Mouse (Mus musculus) hindbrain, embryonic 12.5 days (tissue): ENCODE measurements around the gene Tbc1d14. TPM values are rescaled to one million over a fixed set of nuclear protein-coding genes. Genes with fewer than 3 reads are reported as not detected.

Experiments
- ATAC-seq: fragments of 200-750 bp; cut with Nextera tagmentation; 2 replicates; pipeline ENCODE4 v1.8.0; 2017; ENCODE audit warnings: moderate TSS enrichment; ENCODE audit not compliant: low FRiP score
- H3K27ac ChIP-seq: fragments of 300-500 bp; sonication (generic); 2 replicates; pipeline ENCODE4 v1.5.1; 2016; ENCODE audit warnings: mild to moderate bottlenecking
- H3K27me3 ChIP-seq: fragments of 300-500 bp; sonication (generic); 2 replicates; pipeline ENCODE4 v1.6.1; 2016; ENCODE audit warnings: mild to moderate bottlenecking
- H3K36me3 ChIP-seq: fragments of 300-500 bp; sonication (generic); 2 replicates; pipeline ENCODE4 v1.6.1; 2016; ENCODE audit warnings: mild to moderate bottlenecking
- H3K4me1 ChIP-seq: fragments of 300-500 bp; sonication (generic); 2 replicates; pipeline ENCODE4 v1.6.1; 2016
- H3K4me2 ChIP-seq: fragments of 300-500 bp; sonication (generic); replicated peaks from 2 replicates; pipeline ENCODE4 v1.6.1; 2016; ENCODE audit warnings: mild to moderate bottlenecking
- H3K4me3 ChIP-seq: fragments of 300-500 bp; sonication (generic); 2 replicates; pipeline ENCODE4 v1.5.1; 2016; ENCODE audit warnings: mild to moderate bottlenecking
- H3K9ac ChIP-seq: fragments of 300-500 bp; sonication (generic); 2 replicates; pipeline ENCODE4 v1.6.1; 2016; ENCODE audit warnings: mild to moderate bottlenecking, moderate library complexity
- H3K9me3 ChIP-seq: fragments of 300-500 bp; sonication (generic); replicated peaks from 2 replicates; pipeline ENCODE4 v1.6.1; 2016; ENCODE audit warnings: mild to moderate bottlenecking
- WGBS: fragments of 180-500 bp; shearing (Covaris S2); methylation state at CpG from one replicate; pipeline ENCODE4 v1.1.7; 2016; 5-methylcytosine and 5-hydroxymethylcytosine counted together
- polyA plus RNA-seq: library from polyadenylated mRNA; unstranded; fragments of >200 nt; fragmentation: Nextera tagmentation; extraction: Ambion mirVana; gene quantifications from 2 replicates; pipeline ENCODE4 v1.2.1, GENCODE M21; 2016

The Tbc1d14 gene
- polyA plus RNA-seq, 1 experiment from 2014 or later: 56.2 TPM

DNA sequence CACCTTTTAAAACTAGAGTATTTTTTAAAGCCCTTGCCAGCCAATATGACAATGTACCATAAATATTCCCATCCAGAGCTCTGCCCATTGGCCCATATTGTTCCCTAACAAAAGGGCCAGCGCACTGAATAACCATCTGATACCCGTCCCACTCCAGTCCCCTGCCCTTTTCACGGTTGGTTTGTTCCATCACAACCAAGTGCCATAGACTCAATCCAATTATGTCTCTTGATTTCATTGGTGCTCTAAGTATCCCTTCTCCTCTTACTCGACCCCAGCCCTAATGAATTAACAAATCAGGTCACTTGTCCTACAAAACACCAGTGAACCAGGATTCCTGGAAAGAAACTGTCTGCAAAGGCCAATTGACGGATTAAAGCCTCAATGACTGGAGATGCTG lies 129.7 kb downstream of the Tbc1d14 start:
- WGBS: 31% methylated on average over 5 of the region's 5 CpGs
- Histone ChIP-seq H3K27me3 (no peaks in the 10 kb centered on the region), H3K4me3 (no peak overlapping the region), H3K4me1 (peaks cover 22% of the 10 kb centered on the region), H3K9ac (no peak overlapping the region), H3K9me3 (no peaks in the 10 kb centered on the region), H3K36me3 (0 out of 2 replicates have a peak, but pooled peaks cover under 1% of the 10 kb centered on the region), H3K27ac (no peak overlapping the region), H3K4me2 (no peak overlapping the region)
- ATAC-seq: no peak

DNA sequence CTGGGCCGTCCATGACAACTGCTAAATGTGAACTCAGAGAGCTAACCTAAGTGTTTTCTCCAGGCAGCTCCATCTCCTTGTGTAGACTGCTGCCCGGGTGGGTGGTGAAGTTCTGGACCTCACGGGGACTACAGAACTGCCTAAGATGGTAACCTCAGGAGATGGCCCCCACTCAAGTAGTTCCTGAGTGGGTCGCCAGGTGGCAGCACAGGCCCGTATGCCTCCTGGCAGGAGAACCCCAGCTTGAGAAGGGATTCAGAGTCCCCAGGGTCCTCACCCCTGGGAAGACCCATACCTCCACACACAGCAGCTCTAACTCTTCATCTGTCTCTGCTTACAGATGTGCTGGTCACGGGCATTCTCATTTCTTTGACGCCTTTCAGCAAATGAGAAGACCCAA lies 130.3 kb downstream of the Tbc1d14 start:
- H3K27ac ChIP-seq: no peak overlapping the region
- peaks cover 22% of the 10 kb centered on the region for H3K4me1 ChIP-seq
- H3K4me3 ChIP-seq: no peak overlapping the region
- no peak for ATAC-seq
- H3K36me3 ChIP-seq: no peaks in the 10 kb centered on the region
- 22% methylated on average over 7 of the region's 7 CpGs for WGBS
- H3K4me2 ChIP-seq: no peak overlapping the region
- H3K27me3 ChIP-seq: no peaks in the 10 kb centered on the region
- H3K9me3 ChIP-seq: no peaks in the 10 kb centered on the region
- no peak overlapping the region for H3K9ac ChIP-seq

DNA sequence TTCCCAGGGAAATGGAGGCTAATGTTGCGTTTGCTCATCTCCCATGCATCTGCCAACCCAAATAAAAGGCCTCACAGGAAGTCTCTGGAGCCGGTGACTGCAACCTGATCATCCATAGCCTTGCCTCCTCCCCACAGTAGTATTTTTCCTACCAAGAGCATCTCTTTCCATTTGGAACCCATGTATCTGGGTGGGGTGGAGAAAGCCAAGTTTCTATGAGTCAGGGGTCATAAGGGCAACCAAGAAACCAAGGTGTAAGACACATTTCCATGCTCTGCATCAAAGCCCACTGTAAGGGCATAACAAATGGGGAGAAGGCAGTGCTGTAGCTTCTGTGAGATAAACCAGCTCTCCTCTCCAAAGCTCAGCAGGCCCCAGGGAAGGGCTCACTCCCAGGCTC lies 131.8 kb downstream of the Tbc1d14 start:
- WGBS: 74% methylated on average over 2 of the region's 2 CpGs

DNA sequence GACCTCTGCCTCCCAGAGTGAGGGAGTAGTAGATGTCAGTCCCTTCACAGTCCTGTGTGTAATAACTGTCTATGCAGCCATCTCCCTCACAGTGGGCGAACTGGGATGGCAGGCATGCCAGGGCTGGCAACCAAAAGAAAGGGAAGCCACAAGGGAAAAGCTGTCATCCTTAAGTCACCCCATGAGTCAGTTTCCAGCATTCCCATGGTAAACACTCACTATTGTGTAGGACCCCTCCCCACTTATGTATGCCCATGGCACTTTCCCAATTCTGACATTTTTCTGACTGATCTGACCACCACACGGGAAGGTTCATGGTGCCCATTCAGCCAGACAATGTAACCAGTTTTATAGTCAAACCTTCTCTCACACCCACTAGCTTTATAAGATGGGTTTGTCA lies 132.4 kb downstream of the Tbc1d14 start:
- WGBS: 74% methylated on average over 2 of the region's 2 CpGs
- peaks cover 13% of the 10 kb centered on the region for H3K4me1 ChIP-seq
- H3K4me3 ChIP-seq: no peak overlapping the region
- no peaks in the 10 kb centered on the region for H3K27me3 ChIP-seq
- H3K27ac ChIP-seq: no peak overlapping the region
- no peaks in the 10 kb centered on the region for H3K9me3 ChIP-seq
- H3K4me2 ChIP-seq: no peak overlapping the region
- H3K36me3 ChIP-seq: no peaks in the 10 kb centered on the region
- H3K9ac ChIP-seq: no peak overlapping the region
- ATAC-seq: no peak

More for the DNA sequence above, 131.8 kb downstream of the Tbc1d14 start:
- H3K4me2 ChIP-seq: no peak overlapping the region
- H3K27ac ChIP-seq: no peak overlapping the region
- H3K4me1 ChIP-seq: peaks cover 19% of the 10 kb centered on the region
- no peak overlapping the region for H3K4me3 ChIP-seq
- no peaks in the 10 kb centered on the region for H3K27me3 ChIP-seq
- H3K36me3 ChIP-seq: no peaks in the 10 kb centered on the region
- no peak overlapping the region for H3K9ac ChIP-seq
- ATAC-seq: no peak
- no peaks in the 10 kb centered on the region for H3K9me3 ChIP-seq

DNA sequence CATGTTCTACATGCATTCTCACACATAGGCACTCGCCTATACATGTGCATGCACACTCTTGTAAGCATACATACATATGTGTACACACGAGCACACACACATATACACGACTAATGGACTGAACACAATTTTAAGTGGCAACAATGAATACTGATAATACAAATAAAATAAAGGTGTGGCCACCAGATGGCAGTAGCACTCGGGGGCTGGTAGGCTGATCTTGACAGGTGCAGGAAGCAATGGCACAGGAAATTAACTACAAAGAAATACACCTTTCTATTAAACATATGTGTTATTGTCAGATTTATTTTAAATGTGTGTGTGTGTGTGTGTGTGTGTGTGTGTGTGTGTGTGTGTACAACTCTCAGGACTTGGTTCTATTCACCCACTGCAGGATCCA lies 134.2 kb downstream of the Tbc1d14 start:
- no peak for ATAC-seq
- H3K9me3 ChIP-seq: no peaks in the 10 kb centered on the region

DNA sequence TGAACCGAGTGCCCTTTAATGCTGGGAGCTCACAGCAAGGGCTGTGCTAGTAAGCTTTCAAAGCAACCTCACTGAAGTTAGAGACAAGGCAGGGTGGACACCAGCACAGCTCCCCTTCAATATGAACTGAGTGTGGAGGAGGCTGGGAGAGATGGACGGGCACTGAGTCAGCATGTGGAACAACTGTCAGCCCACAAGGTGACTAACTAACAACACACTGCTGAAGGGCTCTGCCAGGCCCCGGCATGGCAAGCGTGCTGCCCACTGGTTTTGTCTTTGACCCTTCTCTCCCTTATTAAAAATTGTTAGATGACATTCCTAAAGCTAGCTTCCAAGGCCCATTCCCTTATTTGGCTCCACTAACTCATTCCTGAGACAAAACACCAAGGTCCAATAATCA lies 135.4 kb downstream of the Tbc1d14 start:
- no peaks in the 10 kb centered on the region for H3K27me3 ChIP-seq
- no peak overlapping the region for H3K4me2 ChIP-seq
- no peaks in the 10 kb centered on the region; the same call in 1 of the 2 replicates for H3K4me1 ChIP-seq
- ATAC-seq: no peak
- no peaks in the 10 kb centered on the region for H3K9me3 ChIP-seq
- H3K27ac ChIP-seq: no peak overlapping the region
- WGBS: 83% methylated on average over 4 of the region's 4 CpGs
- no peaks in the 10 kb centered on the region for H3K36me3 ChIP-seq
- H3K9ac ChIP-seq: no peak overlapping the region
- no peak overlapping the region for H3K4me3 ChIP-seq

More for the DNA sequence above, 134.2 kb downstream of the Tbc1d14 start:
- H3K4me2 ChIP-seq: no peak overlapping the region
- H3K4me1 ChIP-seq: peaks cover 4% of the 10 kb centered on the region
- H3K36me3 ChIP-seq: no peaks in the 10 kb centered on the region
- H3K4me3 ChIP-seq: no peak overlapping the region
- no peak overlapping the region for H3K27ac ChIP-seq
- 14% methylated on average over 4 of the region's 4 CpGs for WGBS
- no peaks in the 10 kb centered on the region for H3K27me3 ChIP-seq
- H3K9ac ChIP-seq: no peak overlapping the region

DNA sequence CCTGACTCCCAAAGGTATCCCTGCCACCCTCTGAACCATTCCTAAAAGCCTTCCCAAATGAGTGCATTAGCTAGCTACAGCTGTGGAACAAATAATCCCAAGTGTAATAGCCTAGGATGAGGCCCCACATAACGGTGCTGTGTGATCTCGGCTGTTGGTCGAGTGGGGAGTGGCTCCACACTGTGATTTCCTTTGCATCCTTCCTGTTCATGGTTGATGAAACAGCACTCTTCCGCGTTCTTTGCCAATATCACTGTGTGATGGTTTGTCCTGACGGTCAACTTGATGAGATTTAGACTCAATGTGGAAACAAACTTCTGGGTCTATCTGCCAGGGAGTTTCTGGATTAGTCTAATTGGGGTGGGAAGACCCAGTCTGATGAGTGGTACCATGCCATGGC lies 140.3 kb downstream of the Tbc1d14 start:
- 86% methylated on average over 6 of the region's 6 CpGs for WGBS
- H3K36me3 ChIP-seq: no peaks in the 10 kb centered on the region

DNA sequence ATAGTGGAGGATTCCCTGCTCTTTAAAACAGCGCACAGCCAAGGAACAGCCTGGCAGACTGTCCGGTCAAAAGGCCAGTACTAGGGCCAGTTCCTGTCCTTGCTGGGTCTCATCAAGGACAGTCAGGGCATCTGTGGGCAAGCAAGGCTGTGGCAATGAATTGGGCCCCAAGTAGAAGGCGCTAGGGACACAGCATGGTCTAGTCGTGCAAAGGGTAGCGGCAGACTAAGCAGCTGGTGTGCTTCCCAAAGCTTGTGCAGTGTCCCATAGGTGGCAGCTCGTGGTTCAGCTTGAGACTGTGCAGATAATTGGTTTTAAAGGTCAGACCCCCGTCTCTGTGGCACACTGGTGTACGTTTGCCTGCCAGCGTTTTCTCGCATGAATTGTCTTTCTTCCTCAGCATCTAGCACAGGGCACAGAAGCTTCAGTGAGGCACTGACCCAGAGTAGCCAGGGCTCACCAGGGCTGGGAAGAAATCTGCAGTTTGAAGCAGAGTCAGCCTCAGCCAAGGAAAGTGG lies 141.1 kb downstream of the Tbc1d14 start:
- Histone ChIP-seq H3K27ac (no peak overlapping the region), H3K36me3 (no peaks in the 10 kb centered on the region), H3K4me3 (no peak overlapping the region), H3K9ac (no peak overlapping the region), H3K27me3 (no peaks in the 10 kb centered on the region), H3K4me1 (peaks cover 2% of the 10 kb centered on the region; the same call in 1 of the 2 replicates), H3K9me3 (no peaks in the 10 kb centered on the region), H3K4me2 (no peak overlapping the region)
- WGBS: 61% methylated on average over 10 of the region's 10 CpGs
- ATAC-seq: no peak

More for the DNA sequence above, 140.3 kb downstream of the Tbc1d14 start:
- H3K4me3 ChIP-seq: no peak overlapping the region
- H3K4me2 ChIP-seq: no peak overlapping the region
- no peak overlapping the region for H3K27ac ChIP-seq
- H3K27me3 ChIP-seq: no peaks in the 10 kb centered on the region
- ATAC-seq: no peak
- no peak overlapping the region for H3K9ac ChIP-seq
- peaks cover 2% of the 10 kb centered on the region; the same call in 1 of the 2 replicates for H3K4me1 ChIP-seq
- H3K9me3 ChIP-seq: no peaks in the 10 kb centered on the region

DNA sequence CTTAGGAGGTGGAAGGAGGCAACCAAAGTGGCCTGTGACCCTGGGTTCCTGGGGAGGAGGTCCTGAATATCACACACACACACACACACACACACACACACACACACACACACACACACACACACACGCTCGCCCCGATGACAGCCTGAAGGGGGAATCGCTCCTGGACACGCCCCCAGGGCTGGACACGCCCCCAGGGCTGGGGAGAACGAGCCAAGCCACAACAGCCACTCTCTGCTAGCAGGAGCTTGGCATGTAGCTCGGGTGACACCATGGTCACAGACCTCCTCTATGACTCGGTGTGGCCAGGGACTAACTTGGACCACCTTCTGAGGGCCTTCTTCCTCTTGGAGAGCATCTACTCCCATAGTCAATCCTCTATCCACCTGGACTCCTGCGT lies 142.0 kb downstream of the Tbc1d14 start:
- H3K4me2 ChIP-seq: no peak overlapping the region
- peaks cover 2% of the 10 kb centered on the region; the same call in 1 of the 2 replicates for H3K4me1 ChIP-seq
- H3K27ac ChIP-seq: no peak overlapping the region
- H3K27me3 ChIP-seq: no peaks in the 10 kb centered on the region
- H3K9me3 ChIP-seq: no peaks in the 10 kb centered on the region
- no peak overlapping the region for H3K9ac ChIP-seq
- no peak for ATAC-seq
- H3K4me3 ChIP-seq: no peak overlapping the region
- H3K36me3 ChIP-seq: no peaks in the 10 kb centered on the region
- 26% methylated on average over 7 of the region's 10 CpGs for WGBS

DNA sequence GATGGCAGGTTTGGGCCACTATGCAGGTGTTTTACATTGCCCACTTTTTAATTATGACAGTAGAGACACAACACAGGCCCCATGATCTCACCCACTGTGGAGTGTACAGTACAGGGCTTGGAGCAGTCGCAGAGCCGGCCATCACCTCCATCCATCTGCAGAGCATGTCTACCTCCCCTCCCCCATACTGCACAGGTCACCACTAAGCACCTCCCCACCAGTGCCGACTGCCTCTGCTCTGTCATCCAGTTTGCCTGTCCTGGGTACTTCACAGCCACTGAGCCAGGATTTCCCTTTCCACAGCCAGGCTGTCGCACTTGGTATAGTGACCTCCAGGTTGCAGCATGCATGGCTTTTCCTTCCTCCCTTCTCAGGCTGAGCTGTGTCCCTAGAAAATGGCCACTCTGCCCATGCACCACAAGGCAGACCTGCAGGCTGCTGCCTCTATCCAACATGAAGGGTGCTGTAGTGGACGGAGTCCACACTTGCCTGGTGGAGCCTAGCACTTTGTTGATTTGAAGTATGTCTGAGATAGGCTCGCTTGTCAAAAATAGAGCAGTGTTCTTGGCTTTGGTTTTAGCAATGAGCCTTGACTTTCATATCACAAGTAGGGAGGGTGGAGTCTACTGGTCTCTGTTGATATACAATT lies 143.2 kb downstream of the Tbc1d14 start:
- ATAC-seq: no peak
- H3K9me3 ChIP-seq: no peaks in the 10 kb centered on the region
- 74% methylated on average over 6 of the region's 6 CpGs for WGBS
- H3K36me3 ChIP-seq: no peaks in the 10 kb centered on the region
- H3K4me3 ChIP-seq: no peak overlapping the region
- no peak overlapping the region for H3K27ac ChIP-seq
- no peaks in the 10 kb centered on the region for H3K27me3 ChIP-seq
- H3K9ac ChIP-seq: no peak overlapping the region
- H3K4me2 ChIP-seq: no peak overlapping the region
- H3K4me1 ChIP-seq: peaks cover 6% of the 10 kb centered on the region

DNA sequence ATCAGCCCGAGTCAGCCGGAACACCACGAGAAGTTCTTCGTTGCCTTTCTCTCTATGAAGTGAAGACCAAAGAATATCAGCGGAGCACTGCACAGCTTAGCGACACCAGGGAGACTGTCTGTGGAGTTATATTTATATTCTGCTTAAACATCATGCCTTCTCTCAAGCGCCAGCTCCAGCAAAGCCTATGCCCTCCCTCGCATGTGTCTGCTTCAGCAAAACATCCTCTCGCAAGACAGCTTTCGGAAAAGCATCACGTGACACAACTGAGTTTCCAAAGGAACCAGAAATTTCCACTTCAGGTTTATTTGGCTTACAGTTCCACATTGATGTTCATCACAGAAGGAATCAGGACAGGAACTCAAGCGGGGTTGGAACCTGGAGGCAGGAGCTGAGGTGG lies 145.2 kb downstream of the Tbc1d14 start:
- Histone ChIP-seq H3K9me3 (no peaks in the 10 kb centered on the region), H3K36me3 (no peaks in the 10 kb centered on the region), H3K4me1 (peaks cover 6% of the 10 kb centered on the region), H3K27me3 (peaks cover 6% of the 10 kb centered on the region; the same call in 1 of the 2 replicates), H3K4me2 (no peak overlapping the region), H3K4me3 (no peak overlapping the region), H3K9ac (no peak overlapping the region), H3K27ac (no peak overlapping the region)
- no peak for ATAC-seq
- WGBS: 90% methylated on average over 12 of the region's 12 CpGs

DNA sequence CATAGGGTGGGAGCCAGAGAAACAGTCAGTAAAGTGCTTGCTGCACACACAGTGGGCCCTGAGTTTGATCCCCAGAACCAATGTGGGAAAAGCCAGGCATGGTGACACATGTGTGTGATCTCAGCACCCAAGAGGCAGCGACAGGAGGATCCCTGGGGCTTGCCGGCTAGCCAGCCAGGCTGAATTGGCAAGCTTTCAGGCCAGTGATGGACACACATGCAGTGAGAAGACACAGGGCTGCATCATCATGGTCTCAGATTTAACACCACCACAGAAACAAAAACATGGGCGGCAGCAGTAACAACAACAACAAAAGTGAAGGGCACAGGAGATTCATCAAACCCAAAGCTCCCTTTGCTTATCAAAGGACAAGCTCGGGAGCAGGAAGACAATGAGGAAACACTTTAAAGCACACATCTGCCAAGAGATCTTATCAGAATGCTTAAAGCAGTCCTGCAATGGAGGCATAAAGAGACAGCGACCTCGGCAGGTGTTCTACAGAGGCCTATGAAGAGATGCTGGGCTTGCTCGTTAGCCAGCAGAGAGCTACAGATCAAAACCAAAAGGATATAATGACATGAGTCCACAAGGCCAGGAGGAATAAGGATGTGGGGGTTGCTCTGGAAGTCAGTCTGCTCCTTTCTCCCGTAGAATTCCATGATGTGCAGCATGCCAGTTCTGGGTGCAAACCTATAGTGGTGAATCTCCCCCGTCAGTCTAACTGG lies 146.7 kb downstream of the Tbc1d14 start:
- H3K4me3 ChIP-seq: no peak overlapping the region
- peaks cover 6% of the 10 kb centered on the region; the same call in 1 of the 2 replicates for H3K27me3 ChIP-seq
- H3K27ac ChIP-seq: no peak overlapping the region
- no peak overlapping the region for H3K9ac ChIP-seq
- H3K36me3 ChIP-seq: no peaks in the 10 kb centered on the region
- WGBS: 41% methylated on average over 9 of the region's 9 CpGs
- peaks cover 6% of the 10 kb centered on the region for H3K4me1 ChIP-seq
- no peak overlapping the region for H3K4me2 ChIP-seq
- ATAC-seq: no peak
- H3K9me3 ChIP-seq: no peaks in the 10 kb centered on the region
